Mouse (Mus musculus) frontal cortex, adult 2 months (tissue): ENCODE measurements around the gene Polg2. TPM values are rescaled to one million over a fixed set of nuclear protein-coding genes. Genes with fewer than 3 reads are reported as not detected.
"Not testable (repeated sequence)": the region's sequence is repeated elsewhere in the genome, so short reads cannot be mapped to it uniquely, and the experiment has no call there.

Experiments used
- DNase-seq, 2 experiments: peaks; one replicate each; pipeline ENCODE4 v3.0.0; 2022; ENCODE audit warnings: low spot score in 1 of 2; ENCODE audit errors: extremely low spot score in 1 of 2
- polyA plus RNA-seq: library from polyadenylated mRNA; depleted of rRNA; stranded (reverse); fragments of >200 nt; gene quantifications from 2 replicates; pipeline ENCODE4 v1.2.3, GENCODE M21; 2012

Polg2 gene
- polyA plus RNA-seq, 1 experiment: 5.9 TPM

DNA sequence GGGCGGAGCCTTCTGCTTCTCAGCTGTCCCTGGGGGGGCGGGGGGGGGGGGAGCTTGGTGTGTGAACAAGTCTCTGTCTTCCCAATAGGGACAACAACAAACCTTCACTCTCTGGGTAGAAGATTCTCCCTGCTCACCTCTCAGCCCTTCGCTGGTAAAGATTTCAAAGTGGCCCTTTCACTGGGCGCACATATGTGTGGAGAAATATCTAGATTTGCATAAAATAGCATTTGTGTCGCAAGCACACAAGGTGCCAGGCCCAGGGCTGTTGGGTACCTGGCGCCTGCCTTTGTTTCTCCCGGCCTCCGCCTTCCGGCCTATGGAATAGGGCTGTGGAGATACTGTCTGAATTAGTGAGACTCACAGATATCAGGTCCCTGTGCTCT lies 16.5 kb downstream of the Polg2 start:
- DNase-seq: no peak

DNA sequence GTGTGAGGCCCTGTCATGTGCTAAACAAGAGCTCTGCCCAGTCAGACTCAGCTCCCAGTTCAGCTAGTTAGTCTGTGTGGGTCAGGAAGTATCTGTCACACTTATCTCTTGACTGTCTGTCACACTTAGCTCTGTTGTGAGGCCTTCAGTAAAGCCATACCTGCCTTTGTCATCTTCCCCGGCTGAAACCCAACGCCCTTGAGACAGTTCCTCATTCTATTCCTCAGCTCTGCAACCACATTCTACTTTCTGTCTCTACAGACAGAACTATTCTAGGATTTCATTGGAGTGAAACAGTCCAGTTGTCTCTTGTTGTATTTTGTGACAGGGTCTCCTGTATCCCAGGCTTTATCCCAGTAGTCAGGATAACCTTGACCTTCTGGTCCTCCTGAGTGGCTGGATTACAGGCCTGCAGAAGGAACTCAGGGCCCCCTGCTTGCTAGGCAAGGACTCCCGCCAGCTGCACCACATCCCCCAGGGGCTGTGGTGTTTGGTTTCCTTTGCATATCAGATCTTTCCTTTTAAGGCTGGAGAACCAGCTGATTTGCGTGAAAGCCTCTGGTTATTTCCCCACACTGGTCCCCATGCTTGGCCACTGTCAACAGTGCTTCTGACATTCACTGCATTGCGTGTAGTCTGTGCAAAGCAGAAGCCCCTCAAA lies 17.1 kb downstream of the Polg2 start:
- no peak for DNase-seq

DNA sequence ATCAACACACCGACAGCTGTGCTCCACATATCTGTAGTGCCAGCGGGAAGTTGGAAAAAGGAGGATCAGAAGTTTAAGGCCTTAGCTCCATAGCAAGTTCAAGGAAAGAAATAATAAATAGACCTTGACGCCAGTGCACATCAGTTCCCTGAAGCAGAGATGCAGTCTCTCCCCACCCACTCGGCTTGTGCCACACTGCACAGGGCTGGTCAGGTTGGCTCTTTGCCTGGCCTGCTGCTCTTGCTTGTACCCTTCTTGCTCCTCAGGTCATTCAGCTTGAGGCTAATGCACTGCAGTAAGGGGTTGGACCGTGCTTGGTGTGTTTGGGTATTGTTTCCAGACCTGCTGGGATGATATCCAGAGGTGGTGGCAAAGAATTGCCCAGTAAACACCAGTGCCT lies 18.8 kb downstream of the Polg2 start:
- no peak for DNase-seq

DNA sequence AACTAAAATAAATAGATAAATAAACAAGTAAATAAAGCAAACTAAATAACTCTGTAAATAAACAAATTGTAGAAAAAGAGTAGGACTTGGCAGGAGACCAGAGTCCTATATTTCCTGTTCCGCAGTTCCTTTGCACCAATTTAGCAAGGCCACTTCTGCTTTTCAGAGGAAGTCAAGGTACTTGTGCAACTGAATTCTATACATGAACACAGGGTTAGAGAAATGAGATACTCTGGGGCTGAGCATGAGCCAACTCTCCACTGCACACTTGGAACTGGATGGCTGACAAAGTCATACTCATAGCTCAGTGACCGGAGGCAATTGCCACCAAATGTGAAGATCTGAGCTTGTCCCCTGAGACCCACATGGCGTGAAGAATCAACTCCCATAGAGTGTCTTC lies 20.3 kb downstream of the Polg2 start:
- no peak for DNase-seq

DNA sequence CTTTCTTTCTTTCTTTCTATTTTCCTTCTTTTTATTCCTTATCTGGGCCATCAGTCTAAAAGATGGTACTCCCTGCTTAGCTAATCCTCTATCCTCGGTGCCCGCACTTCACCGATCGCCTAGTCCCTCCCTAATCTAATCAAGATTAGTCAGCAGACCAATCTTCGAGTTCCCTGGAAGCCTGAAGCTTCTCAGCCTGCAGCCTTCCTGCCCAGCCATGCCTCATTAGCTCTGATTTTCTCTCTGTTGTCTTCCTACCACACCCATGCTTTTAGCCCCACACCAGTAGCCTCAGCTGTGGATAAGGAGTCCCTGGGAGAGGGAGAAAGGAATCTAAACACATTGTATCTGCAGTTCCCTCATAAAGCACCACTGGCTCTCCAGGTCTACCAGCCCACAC lies 23.8 kb downstream of the Polg2 start:
- no peak for DNase-seq

DNA sequence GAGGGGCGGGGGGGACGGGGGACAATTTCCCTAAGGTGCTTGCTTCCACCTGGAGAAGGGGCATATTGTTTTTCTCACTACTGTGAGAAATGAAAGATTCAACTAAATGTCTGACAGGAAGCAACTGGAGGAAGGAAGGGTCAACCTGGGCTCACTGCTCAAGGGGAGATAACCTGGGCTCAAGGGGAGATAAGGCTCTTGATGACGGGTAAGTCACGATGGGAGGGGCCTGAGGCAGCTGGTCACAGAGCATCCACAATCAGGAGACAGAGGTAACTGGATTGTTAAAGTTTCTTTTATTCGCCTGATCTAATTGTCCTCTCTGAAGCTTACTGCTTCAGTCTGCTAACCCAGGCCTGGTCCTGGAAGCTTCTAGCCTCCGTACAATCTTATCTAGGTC lies 26.0 kb downstream of the Polg2 start:
- no peak for DNase-seq

DNA sequence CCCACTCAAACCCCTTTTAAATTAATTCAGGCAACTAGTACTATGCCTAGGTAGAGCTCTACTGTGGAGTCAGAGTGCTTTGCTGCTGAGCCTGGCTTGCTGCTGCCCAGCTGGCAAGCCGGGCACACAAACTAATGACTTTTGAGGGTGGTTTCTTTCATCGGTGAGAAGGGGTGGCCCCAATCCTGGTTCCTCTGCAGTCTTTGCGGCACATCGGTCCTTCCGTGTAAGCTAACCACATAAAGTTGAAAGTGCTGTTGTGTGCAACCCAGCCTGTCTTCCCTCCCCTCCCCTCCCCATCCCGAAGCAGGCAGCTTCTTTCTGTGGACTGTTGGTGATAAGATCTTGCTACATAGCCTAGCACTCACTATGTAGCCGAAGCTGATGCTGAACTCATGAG lies 27.2 kb downstream of the Polg2 start:
- no peak for DNase-seq

DNA sequence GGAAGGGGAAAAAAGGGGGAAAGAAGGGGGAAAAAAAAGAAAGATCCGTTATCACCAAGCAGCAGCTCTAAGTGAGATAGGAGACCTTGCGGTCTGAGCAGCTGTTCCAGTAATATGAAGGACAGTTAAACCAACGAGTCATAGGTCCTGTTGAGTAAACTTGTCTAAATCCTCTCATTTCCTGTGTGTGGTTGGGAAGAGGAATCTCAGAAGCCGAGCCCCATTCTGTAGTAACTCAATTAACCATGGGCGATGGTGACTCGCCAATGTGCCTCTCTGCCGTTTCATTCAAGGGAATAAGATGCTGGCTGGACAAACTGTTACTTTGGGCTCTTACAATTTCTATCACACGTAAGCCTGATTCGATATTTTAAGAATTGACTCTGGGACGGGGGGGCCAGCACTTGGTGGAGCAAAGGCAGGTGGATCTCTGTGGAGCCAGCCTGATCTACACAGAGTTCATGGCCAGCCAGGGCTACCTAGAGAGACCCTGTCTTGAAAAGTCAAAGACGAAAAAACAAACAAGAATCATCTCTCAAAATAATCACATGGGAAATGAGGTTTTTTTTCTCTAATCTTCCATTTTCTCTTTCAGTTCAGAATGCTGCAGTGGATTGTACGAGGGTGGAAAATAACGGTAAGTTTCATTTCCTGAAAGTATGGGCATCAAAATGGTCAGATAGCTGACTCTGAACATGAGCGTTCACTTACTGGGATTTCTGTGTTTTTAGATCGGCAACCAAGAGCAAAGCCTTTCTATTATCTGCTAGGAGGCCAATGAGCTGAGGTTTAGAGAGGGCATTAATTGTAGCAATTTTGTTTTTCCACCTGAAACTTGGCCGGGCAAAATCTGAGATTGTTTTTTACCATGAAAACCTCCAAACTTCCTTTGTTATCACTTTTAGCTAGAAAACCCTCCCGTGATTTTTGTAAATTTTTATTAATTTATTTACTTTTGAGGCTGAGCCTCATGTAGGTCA lies 28.0 kb downstream of the Polg2 start, which contains the start of gene Milr1:
Gene Milr1 (plus strand): TSS at position 188 of the 980 bp plus-strand sequence.
- DNase-seq: no peak

DNA sequence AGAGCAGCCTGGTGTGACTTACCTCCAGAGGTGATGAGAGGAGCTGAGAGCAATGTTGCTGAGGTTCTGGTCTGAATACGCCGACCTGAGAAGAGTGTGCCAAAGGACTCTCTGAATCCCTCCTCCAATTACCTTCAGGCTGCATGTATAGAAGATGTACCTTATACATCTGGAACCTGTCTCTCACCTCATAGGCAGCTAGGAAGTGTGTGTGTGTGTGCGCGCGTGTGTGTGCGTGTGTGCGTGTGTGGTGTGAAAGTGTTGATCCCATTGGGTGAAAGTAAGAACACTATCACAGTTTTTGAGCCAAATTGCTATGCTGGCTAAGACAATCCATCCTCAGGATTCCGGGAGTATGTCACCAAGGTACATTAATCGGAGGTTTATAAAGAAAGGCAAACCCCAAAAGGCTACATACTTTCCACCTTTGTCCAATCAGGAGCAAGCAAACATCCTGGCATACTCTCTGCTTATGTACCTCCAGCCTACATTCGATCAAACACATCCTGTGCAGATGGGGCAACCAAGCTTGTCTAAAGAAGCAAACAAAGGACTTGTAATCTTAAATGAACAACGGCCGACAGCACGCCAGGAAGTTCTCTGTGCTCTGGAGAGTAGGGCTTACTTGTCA lies 29.1 kb downstream of the Polg2 start, which contains the start of gene Pecam1:
Gene Pecam1 (minus strand): TSS at position 508 of the 631 bp plus-strand sequence.
- no peak for DNase-seq

DNA sequence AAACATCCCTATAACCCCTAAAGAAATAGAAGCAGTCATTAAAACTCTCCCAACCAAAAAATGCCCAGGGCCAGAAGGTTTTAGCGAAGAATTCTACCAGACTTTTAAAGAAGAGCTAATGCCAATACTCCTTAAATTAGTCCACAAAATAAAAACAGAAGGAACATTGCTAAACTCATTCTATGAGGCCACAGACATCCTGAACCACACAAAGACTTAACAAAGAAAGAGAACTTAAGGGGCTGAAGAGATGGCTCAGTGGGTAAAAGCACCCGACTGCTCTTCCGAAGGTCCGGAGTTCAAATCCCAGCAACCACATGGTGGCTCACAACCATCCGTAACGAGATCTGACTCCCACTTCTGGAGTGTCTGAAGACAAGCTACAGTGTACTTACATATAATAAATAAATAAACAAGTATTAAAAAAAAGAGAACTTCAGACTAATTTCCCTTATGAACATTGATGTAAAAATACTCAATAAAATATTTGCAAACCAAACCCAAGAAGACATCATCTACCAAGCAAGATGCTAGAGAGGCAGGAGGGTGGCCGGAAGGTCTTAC lies 29.7 kb downstream of the Polg2 start:
- DNase-seq: not testable (repeated sequence)

DNA sequence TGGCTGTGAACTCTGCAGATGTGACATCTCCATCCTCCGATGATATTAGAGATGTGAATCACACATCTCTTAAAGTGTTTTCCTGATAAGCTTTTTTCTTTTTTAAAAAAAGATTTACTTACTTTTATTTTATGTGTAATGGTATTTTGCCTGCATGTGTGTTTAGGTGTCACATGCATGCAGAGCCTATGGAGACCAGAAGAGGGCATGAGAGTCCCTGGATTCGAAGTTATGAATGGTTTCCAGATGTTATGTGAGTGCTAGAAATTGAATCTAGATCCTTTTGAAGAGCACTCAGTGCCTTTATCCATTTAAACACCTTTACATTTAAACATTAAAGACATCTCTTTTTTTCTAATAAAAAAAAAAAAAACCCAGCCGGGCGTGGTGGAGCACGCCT lies 34.4 kb downstream of the Polg2 start:
- no peak for DNase-seq

DNA sequence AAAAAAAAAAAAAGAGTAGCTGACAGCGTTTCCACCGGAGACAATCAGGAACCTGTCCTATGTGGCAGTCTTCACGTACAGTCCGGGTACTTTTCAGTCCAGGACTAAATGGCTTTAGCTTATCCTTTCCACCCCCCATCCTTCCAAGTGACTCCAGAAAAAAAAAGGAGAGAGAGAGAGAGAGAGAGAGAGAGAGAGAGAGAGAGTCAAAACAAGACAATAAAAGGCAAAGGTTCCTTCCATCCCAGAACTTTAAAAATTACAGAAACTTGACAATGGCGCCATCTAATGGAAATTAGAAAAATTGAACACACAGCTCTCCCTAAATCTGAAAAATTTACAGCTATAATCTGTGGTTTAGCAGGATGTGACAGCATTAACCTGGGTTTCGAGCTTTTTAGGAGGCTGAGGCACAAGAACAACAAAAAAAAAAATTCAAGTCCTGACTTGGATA lies 36.9 kb downstream of the Polg2 start:
- peak in 1 of 2 experiments; percentile 51 for DNase-seq

DNA sequence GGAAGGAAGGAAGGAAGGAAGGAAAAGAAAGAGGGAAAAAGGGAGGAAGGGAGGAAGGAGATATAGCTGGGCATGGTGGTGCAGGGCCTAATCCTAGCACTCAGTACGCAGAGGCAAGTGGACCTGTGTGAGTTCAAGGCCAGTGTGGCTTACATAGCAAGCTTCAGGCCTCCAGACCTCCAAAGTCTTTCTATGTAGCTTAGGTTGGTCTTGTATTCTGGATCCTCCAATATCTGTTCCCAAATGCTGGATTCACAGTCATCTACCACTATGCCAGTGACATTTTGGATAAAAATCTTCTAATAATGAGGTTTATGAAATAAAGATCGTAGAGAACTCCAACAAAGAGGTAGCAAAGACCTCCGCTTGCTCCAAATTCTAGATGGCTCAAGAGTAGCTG lies 37.5 kb downstream of the Polg2 start:
- DNase-seq: no peak

DNA sequence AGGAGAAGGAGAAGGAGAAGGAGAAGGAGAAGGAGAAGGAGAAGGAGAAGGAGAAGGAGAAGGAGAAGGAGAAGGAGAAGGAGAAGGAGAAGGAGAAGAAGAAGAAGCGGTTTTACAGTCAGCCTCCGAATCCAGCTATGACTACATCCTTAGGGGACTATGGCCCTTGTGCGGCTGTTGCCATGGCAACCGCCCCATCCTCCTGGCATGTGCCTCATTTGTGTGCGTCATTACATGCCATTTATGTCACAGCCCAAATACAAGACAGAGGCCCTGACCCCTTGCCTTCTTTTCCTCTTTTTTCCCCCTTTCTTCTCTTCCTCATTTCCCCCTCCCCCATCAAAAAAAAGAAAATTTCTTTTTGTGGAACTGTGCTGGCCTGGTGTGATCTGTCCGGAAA lies 38.1 kb downstream of the Polg2 start:
- DNase-seq: peak in 1 of 2 experiments; percentile 21

DNA sequence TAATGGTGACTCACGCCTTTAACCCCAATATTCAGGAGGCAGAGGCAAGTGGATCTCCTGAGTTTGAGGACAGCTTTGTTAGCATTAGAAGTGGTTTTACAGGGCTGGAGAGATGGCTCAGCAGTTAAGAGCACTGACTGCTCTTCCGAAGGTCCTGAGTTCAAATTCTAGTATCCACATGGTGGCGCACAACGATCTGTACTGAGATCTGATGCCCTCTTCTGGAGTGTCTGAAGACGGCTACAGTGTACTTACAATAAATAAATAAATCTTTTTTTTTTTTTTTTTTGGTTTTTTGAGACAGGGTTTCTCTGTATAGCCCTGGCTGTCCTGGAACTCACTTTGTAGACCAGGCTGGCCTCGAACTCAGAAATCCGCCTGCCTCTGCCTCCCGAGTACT lies 38.6 kb downstream of the Polg2 start:
- DNase-seq: not testable (repeated sequence)

DNA sequence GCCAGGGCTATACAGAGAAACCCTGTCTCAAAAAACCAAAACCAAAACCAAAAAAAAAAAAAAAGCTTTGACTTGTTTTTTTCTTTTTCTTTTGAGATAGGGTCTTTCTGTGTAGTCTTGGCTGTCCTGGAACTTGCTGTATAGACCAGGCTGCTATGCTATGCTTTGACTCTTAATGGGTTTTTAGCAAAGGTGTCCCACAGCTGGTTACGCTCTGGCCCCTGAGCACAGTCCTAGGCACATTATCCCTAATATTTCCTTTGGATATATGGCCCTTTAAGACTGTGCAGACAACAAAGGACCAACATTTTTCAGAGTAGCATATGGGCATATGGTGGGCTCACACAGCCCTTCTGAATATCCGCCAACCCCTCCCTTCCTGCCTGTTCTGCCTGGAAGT lies 40.2 kb downstream of the Polg2 start:
- no peak for DNase-seq

DNA sequence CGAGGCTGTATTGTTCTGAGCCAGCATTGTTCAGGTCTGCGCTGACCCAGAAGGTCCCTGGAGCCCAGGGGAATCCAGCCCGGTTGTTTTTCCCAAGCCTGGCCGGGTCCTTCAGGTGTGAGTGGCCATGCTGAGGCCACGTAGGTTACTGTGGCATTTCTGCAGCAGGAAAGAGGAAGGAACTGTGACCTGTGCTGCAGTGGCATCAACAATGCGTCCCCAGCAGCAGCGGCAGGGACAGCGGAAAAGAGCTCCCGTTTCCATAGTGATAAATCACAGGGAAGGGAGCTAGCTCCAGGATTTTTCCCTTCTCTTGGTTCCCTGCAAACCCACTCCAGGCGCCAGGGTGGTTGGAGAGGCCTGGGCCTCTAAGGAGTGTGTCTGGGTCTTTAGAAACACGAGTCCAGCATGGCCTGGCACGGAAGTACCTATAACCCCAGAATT lies 42.1 kb downstream of the Polg2 start:
- peak; percentile 16 to 58 for DNase-seq

DNA sequence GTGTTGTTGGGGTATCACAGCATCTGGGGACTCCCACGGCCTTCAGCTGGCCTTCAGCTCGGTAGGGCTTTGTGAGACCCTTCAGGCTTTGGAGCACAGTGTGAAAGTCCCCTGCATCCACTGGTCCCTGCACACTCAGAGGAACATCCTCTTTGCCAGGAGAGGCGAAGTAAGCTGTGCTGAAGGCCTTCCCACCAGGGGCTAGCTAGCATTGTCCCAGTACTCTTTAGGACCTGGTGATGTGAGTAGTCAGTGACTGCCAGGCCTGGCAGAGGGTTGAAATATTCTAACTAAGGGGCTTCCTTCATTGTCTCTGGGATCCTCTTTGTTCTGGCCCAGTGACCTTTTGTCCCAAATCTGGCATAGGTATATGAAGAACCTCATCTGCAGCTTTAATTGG lies 42.7 kb downstream of the Polg2 start:
- no peak for DNase-seq

DNA sequence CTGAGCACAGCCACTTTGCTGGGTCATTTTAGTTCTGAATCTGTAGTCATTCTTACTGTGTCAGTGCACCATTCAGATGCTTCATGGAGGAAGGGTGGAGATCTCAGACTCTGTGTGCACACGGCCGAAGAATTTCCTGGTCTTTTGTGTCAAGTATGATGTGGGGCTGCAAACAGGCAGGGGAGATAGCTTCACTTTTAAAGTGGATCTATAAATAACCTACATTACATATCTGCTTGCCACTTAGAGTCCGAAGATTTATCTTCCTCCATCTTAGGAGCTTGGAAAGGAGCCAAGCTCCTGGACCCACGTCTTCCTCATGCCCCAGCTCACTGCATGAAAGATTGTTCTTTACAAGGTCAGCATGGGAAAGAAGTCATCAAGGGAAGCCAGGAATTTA lies 48.6 kb downstream of the Polg2 start:
- DNase-seq: no peak

DNA sequence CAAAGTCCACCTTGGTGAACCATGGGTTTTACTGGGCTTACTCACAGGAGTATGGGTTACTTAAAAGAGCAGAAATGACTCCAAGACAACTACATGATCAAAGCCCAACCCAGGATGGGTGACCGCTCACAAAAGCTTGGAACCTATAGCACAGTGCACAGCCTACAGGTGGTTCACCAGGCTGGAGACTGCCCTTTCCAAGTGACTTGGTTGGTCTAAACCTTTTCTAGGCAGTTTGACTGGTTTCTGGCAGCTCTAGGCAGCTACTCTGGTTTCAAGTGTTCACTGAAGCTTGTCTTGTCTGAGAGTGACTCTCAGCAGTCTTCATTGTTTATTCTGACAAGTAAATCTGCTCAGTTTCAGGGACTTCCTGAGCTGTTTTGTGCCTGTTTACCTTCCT lies 49.7 kb downstream of the Polg2 start:
- no peak for DNase-seq
